Mouse (Mus musculus): ENCODE data around the gene Cdkn1a.
"Not testable (repeated sequence)": the region's sequence is repeated elsewhere in the genome, so short reads cannot be mapped to it uniquely, and the experiment has no call there.

The Cdkn1a gene

DNA sequence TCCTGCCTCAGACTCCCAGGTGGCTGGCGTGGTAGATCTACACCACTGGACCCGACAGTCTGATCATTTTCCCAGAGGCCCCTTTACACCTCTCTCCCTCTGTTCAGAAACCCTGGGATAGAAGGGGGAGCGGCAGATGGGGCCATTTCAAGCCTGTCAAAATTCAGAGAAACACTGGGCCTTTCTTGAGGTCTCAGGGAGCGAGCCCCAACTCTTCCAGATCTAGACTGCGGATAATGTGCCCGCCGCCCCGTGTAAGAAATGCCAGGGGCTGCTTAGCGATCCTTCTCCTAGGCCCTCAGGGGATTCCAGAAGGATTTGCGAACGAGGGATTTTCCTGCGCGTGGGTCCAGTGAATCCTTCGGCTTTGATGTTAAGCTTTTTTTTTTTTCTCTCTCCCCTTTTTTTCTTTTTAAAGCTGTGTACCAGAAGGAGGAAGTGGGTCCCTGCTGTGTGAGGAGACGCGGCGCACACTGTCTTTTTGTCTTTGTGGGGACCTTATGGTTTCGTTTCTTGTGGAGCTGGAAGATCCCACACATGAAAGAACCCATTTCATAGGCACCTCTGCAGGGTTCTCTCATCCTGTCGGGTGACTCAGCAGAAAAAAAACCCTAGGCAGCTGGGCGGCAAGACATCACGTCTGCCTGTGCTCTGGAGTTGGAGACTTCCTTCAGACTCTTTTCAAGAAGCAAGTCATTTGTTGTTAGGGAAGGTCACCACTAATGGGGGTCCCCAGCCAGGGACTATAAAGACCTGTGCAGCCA is 9.0 kb upstream of the Cdkn1a start:
- DNase-seq (ENCODE audit: low read depth), result peak; percentile 83

DNA sequence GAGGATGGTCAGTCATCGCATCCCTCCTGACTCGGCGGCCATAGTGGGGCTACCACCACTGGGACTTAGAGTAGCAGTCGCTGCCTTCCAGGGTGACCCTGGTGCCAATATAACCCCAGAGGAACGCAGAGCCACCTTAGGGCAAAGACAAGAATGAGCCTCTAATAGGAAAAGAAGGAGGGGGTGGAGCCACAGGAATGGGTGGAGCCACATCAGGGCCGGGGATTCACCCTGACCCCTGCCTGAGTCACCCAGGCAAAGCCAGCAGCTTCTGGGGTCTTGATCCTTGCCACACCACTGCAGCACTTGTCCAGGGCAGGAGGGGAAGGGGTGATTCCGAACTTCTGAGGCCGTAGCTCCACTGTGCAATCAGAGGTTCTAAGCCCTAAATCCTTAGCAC is 7.2 kb upstream of the Cdkn1a start:
- DNase-seq (ENCODE audit: low read depth), result no peak

DNA sequence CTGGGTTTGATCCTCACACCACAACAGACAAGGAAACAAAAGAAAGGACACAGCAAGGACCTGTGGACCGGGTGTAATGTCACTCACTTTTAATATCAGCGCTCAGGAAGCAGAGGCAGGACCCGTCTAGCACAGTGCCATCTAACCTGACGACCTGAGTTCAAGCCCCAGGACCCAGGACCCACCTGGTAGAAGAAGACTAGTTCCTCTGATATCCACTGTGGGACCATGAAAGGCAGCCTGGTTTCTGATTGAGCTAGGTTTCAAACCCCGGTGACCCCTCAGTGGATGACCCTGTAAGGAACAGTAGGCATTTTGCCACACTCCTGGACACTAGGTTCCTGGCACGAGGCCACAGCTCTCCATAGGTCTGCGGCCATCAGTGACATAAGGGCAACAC is 6.1 kb upstream of the Cdkn1a start:
- DNase-seq (ENCODE audit: low read depth), result no peak

DNA sequence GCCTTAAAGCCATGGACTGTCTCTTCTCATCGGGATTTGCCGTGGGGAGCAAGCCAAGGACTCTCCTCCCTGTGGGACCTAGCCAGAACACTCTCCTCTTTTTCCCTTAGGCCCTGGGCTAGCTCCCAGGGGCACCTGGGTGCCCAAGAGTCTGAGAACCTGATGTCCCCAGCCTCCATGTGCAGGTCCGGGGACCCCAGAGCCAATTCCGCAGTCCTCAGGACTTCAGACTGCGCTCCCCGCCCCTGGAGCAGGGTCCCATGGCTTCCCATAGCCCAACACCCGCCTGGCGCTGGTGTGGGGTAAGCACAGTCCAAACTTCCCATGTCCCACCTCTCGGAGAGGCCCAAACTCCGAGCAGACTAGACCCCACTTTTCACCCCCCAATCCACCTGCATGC is 5.5 kb upstream of the Cdkn1a start:
- no peak for DNase-seq (ENCODE audit: low read depth)

DNA sequence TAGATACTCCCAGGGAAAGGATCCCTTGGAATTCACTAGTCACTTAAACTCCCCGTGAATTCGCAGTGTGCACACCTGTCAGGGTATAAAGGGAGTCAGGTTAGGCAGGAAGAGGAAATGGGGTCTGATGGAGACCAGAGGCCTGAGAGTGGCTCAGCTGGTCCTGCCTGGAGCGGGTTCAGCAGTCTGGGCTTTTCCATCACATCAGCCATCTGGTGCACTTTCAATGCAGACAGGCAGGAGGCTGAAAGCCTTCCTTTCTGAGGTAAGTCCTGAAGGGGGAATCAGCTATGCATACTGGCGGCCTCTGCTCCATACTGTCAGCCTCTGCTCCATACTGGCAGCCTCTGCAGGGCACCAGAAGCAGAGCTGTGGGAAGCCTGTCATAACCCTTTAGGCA is 3.9 kb upstream of the Cdkn1a start:
- DNase-seq (ENCODE audit: low read depth), result no peak

DNA sequence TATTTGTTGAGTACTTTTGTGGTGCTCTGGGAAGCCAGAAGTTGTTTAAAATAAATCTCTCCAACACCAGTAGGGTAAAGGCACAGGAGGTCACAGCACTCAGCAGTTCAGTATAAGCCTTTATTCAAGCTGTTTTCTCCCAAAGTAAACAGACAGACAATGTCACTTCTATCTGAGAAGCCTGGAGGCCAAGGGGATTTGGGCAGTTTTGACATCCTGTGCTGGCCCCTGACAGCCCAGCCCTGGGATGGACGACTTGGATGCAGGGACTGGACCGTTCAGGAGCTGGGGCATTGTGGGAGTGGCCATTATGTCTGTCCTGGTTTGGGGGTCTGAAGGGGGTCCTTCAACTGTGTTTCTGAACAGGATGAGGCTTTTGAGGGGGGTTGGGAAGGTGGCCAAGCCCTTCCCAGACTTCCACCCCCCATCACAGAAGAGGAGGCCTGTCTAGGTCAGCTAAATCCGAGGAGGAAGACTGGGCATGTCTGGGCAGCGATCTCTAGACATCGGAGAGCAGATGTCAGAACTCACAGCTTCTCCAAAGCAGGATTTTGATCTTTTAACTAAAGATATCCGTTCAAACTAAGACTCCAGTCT is 670 bp downstream of the Cdkn1a start:
- DNase-seq (ENCODE audit: low read depth), result no peak

DNA sequence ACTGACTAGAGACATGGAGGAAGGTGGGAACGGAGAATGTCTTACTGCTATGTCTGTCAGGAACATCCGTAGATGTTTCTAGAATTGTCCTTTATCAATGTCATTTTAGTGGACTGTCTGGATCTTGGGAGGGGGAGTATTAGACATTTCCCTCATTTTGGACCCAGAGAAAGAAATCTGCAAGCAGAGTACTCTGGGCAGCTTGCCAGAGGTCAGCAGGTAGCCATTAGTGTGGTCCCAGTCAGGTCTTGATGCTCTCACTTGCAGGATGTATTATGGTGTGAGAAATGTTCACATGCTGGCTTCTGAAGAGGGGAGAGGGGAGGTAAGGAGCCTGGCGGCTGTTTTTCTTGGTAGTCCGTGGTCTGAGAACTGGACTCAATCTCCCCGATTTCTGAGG is 1.7 kb downstream of the Cdkn1a start:
- DNase-seq (ENCODE audit: low read depth), result no peak

DNA sequence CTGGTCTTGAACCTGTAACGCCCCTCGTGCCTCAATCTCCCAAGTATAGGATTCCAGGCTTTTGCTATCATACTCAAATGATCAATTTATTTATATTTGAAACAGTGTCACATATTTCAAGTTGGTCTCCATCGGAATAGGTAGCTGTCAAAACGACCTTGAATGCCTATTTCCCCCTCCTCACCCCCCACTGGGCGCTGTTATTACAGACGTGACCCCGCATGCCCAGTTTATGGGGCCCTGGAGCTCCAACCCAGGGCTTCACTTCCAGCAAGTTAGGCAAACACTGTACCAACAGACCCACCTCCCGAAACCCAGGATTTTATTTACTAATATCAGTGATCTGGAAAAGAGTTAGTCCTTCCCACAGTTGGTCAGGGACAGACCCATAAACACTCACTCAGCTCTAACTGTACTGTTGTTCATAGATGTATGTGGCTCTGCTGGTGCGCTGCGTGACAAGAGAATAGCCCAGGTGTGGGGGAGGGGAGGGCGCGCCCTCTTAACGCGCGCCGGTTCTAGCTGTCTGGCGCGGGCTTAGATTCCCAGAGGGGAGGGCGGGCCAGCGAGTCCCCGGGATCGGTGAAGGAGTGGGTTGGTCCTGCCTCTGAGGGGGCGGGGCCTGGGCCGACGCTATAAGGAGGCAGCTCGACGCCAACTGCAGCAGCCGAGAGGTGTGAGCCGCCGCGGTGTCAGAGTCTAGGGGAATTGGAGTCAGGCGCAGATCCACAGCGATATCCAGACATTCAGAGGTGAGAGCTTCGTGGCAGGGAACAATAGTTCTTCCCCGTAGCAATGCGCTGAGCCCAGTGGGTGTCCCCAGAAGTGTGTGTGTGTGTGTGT is 2.6 kb downstream of the Cdkn1a start:
- DNase-seq (ENCODE audit: low read depth), result peak; percentile 79

DNA sequence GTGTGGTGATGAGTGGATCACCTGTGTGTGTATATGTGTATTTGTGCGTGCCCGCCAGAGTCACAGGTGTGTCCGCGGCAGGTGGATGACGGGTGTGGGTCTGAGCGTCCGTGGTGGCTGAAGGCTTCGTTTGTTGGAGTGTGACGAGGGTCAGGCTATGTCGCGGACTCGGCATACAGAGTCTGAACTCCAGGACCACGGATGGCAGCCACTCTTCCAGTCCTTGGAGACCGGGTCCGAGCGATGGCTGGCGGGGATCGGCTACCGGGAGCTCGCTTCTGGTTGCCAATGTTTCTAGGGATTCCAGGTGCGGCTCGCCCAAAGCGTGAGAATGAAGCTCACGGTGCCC is 3.2 kb downstream of the Cdkn1a start:
- DNase-seq (ENCODE audit: low read depth), result no peak

DNA sequence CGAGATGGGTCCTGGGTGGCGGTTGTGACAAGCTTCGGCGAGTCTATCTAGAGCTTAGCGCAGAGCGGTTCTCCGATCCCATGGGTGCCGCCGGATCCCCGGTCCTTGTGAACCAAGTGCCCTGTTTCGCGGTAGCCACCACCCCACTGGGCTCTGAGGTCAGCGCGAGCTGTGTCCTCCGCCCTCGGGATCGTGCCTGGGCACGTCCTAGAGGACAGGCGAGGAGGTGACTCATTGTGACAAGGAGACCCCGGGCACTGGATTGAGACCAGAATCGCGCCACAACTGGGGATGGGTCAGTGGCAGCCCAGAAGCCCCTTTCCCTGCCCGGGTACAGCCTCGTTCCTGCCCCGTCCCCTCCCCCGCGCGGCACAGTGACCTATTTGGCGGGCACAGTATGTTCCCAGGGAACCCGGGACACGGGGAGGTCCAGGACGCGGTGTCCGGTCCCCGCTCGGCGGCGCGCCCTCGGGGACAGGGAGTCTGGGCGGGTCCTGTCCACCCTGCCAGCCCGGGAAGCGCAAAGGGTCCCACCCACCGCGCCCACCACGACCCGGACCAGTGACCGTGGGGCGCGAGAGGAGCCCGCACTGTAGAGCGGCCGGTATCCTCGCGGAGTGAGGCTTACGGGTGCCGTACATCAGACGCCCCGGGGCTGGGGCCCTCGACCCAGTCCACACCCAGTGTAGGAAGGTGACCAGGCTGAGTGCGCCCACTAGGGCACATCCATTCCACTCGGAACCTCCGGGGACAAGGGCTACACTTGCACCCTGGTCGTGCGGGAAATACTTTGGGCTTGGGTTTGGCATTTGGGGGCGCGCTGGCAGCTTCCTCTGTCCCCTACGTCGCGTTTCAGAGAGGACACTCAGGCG is 3.8 kb downstream of the Cdkn1a start:
- peak; percentile 61 for DNase-seq (ENCODE audit: low read depth)

DNA sequence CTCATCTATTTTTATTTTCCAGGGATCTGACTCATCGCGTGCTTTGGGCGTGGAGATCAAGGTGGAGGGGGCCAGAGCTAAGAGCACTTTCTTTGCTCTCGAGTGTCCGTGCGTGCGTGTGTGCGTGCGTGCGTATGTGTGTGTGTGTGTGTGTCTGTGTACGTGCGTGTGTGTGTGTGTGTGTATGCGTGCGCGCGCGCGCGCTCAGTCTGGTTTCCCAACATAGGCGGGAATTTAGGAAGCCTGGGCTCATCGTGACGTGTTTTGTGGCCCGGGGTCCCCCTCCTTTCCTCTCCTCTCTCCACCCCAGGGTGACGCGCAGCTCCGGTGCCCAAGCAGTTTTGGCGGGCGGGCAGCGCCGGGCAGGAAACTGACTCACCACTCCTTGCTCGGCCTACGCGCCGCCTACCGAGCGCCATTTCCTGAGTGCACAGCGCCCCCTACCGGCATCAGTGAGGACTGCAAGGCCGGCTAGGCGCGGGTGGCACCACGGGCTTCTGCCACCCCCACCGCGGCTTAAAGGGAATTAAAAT is 4.5 kb downstream of the Cdkn1a start:
- DNase-seq (ENCODE audit: low read depth), result peak; percentile 97

DNA sequence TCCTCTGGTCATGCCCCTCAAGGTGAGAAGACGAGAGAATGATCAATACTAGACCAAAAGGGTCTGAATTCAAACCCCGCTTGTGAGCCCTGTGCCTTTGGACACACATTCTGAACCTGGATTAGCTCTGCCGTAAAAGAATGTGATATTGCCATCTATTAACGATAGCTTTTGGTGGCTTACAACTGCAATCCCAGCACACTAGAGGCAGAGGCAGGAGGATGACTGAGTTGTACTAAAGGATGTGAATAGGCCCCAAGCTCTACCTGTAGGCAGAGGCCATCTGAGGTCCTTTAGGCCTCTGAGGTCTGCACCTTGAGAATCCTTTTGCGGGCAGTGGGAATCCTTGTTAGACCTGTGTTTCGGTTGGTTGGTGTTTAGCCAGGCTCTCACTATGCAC is 5.5 kb downstream of the Cdkn1a start:
- no peak for DNase-seq (ENCODE audit: low read depth)

DNA sequence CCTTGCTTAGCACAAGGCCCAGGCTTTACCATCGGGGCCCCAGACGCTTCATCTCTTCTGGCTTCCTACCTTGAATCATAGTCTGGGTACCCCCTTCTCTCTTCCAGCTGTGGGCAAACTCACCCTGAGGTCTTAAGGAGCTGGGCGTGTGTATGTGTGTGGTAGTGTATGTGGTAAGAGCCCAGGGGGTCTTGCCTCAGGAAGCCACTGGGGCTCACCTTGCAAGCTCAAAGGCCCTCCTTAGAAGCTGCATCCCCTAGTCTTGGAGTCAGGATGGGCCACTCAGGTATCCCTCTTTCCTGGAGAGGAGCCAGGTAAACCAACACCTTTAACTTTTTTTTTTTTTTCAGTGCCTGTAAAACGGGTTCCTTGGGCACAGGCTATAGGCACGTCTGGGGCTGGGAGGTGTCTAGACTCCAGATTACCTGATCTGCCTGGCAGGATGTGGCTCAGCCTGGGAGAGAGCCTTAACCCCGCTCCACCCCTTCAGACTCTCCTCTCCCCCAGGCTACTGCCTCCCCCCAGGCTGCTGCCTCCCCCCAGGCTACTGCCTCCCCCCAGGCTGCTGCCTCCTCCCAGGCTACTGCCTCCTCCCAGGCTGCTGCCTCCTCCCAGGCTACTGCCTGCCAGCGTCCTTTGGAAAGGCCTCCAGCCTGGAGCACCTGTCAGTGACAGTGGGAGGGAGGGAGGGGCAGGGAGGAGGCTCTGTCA is 6.2 kb downstream of the Cdkn1a start:
- DNase-seq (ENCODE audit: low read depth), result no peak

DNA sequence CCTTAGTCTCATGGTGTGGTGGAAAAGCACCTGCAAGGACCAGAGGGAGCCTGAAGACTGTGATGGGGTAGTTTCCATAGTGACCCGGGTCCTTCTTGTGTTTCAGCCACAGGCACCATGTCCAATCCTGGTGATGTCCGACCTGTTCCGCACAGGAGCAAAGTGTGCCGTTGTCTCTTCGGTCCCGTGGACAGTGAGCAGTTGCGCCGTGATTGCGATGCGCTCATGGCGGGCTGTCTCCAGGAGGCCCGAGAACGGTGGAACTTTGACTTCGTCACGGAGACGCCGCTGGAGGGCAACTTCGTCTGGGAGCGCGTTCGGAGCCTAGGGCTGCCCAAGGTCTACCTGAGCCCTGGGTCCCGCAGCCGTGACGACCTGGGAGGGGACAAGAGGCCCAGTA is 7.5 kb downstream of the Cdkn1a start:
- no peak for DNase-seq (ENCODE audit: low read depth)

DNA sequence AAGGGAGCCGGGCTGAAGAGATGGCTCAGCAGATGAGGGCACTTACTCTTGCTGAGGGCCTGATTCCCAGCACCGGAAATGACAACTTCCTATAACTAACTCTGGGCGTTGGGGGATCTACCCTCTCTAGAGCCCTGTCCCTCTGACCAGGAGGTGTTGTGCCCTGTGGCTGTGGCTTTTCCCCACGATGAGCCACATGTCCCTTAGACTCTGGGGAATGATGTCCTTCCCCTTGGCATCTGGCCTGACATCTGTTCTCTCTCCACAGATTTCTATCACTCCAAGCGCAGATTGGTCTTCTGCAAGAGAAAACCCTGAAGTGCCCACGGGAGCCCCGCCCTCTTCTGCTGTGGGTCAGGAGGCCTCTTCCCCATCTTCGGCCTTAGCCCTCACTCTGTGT is 8.3 kb downstream of the Cdkn1a start:
- no peak for DNase-seq (ENCODE audit: low read depth)

DNA sequence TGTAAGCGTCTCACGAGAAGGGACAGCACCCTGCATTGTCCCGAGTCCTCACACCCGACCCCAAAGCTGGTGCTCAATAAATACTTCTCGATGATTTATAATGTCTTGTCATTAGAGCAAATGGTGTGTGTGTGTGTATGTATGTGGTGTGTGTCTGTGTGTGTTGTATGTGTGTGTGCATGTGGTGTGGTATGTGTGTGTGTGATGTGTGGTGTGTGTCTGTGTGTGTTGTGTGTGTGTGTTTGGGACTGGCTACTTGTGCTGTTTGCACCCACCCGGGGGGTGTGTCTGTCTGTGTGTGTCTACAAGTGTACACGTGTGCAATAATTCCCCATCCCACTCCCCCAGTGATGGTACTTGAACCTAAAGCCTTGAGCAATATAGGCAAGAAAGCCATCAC is 9.9 kb downstream of the Cdkn1a start:
- DNase-seq (ENCODE audit: low read depth), result no peak

DNA sequence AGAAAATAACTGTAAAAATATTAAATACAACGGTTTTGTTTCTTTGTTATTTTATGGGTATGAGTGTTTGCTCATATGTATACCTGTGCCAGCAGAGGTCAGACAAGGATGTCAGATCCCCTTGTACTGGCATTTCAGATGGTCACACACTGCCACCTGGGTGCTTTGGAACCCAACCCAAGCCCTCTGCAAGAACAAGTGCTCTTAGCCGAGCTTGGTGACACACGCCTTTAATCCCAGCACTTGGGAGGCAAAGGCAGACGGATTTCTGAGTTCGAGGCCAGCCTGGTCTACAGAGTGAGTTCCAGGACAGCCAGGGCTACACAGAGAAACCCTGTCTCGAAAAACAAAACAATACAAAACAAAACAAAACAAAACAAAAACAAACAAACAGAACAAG is 19.6 kb downstream of the Cdkn1a start:
- not testable (repeated sequence) for DNase-seq (ENCODE audit: low read depth)

DNA sequence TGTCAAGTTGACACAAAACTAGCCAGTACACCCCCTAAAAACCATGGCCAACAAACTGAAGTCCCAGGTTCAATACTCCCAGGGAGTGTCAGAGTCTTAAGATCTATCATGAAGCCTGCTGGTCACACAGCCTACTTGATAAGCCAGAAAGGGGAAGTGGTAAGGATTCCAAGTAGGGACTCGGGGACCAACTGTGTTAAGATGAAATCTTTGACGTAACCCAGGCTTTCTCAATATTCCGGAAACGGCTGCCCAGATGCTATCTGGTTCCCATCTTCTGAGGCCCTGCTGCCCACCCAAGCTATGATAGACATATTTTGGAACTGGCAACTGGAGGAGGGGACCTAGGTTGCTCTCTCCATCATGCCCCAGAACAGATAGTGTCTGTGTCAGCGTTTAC is 20.6 kb downstream of the Cdkn1a start:
- no peak for DNase-seq (ENCODE audit: low read depth)

DNA sequence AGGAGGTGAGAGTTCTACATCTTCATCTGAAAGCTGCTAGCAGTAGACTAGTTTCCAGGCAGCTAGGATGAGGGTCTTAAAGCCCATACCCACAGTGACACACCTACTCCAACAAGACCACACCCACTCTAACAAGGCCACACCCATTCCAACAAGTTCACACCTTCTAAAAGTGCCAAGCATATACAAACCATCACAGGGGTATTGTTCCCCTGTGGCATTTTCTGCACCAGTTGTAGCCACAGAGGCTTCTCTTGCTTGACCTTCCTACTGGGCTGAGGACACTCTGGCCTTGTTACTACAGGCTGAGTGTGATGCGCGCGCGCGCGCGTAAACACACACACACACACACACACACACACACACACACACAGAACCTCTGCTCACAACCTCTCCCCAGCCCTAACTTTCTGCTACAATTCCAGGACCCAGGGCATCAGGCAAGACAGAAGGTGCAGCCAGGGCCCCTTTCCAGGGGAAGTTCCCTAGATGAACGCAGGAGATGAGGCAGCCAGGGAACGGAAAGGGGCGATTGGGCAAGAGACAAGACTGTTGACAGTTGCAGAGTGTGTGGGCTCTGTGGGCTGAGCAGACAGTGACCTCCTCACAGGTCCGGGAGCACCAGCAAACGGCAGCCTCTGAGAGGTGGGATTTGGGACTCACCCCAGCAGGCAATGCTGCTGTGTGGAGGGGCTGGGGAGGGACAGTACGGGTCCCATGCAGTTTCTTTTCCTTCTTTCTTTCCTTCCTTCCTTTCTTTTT is 23.0 kb downstream of the Cdkn1a start, which contains the start of gene Rab44:
TSS of gene Rab44 (plus strand) at position 555 of the 762 bp plus-strand sequence.
- DNase-seq (ENCODE audit: low read depth), result no peak

DNA sequence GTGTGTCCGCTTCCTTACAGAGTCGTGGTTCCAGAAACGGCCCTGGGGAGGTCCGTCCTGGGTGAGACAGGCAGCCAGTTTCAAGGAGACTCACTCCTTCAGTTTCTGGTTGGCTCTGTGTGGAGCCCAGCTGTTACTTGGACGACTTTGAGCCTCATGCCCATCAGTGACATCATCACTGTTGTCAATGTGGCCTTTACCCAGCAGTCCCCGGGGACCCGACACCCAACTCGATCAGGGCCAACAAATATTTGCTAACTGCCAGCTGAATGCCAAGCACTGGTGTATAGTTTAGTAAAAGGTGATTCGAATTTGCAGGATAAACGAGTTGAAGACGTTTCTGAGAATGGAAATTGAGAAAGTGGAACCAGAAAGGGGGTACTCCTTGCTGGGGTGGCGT is 25.2 kb downstream of the Cdkn1a start:
- DNase-seq (ENCODE audit: low read depth), result no peak
